Mouse (Mus musculus): ENCODE results near the gene Zfp672.
A peak's percentile ranks its signal among the peaks of the same experiment; 100 is the strongest.
"Not testable (repeated sequence)": the region's sequence is repeated elsewhere in the genome, so short reads cannot be mapped to it uniquely, and the experiment has no call there.

Gene Zfp672

DNA sequence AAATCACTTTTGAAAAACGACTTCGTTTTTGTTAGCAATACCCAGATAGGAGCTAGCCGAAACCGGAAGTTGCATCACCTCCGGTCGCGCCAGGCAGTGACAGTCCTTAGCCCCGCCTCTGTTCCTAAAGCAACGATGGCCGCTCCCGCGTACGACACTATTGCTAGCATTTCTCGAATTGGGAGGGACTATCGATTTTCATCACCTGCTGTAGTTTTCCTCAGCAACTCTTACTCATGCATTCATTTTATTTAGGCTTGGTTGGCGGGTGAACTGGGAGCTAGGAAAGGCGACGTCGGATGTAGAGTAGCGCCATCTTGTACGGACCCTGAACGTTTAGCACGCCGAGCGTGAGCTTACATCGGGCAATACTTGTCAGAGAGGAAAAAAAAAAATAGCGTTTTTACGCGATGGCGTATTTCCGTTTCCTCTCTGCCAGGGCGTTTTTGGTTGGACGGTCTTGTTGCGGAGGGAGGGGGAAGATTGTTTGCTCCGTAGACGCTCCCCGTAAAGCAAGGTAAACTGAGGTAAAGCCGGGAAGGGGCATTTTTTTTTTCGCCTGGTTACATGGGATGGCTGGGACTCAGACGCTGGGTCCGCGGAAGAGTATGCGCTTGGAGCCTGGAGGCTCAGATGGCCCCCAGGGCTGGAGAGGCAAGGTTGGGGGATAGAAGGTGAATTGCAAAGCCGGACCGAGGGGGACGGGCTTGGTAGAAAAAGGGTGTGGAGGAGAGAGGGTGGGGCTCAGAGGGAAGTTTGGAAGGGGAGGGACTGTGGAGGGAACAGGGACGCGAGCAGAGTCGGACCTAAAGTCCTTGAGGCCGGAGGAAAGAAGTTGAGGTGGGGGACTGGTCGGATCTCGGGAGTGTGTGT is at the start of gene Zfp672, which contains the start of gene Sh3bp5l:
Zfp672 (minus strand) TSS at position 64 of the 873 bp plus-strand sequence.
Sh3bp5l (plus strand) TSS at position 449 of the 873 bp plus-strand sequence.
- peak; percentile 90 for DNase-seq

DNA sequence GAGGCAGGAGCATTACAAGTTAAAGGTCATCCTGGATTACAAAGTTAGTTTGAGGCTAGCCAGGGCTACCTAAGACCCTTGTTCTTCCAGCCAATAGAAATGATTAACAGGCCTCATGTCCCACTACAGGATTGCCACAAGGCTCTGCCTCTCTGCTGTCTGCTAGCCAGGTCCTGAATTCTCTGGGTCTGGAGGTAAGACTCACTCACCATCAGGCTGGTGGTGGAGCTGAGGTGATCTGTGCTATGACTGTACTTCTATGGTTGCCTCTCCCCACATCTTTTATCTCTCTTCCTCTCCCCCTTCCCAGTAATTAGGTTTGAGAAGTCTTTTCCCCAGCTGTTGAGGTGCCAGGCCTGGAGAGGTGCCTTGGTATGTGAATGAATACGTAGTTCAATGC is 49.4 kb upstream of the Zfp672 start:
- DNase-seq = no peak

DNA sequence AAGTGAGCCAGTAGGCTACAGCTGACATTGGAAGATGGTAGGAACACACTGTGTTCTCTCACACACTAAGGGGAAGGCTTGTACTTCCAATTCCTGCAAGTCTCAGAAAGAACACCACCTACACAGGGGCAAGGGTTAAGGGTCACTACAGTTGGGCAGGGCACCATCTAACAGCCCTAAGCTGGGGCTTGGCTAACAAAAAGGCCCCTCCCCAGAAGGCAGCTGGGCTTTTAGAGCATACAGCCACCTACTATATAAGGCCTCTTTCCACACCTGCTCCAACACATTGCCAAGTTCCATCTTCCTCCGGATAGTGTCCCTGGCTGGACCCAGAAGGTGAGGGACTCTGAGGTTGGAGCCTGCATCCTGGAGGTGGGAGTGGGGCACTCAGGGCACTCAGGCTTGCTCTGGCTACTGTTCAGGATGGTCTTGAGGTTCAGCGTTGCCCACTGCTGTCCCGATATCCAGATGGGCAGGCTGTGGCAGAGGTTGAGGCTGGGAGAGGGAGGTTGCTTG is 48.7 kb upstream of the Zfp672 start, which contains the start of gene Lypd8:
Lypd8 (plus strand) TSS at position 281 of the 516 bp plus-strand sequence.
- no peak for DNase-seq

DNA sequence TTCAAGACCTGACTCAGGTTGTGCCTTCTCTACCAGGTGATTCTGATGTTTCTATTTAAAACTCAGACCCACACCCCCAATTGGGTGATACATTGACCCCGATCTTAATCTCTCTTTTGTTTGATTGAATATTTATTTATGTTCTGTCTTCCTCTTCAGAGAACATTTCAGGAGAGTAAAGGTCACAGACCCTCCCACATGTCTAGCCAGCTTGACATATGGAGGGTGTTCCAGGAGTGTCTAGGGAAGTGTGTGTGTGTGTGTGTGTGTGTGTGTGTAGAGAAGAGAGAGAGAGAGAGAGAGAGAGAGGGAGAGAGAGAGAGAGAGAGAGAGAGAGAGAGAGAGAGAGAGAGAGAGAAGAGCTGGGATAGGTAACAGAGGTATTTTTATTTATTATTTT is 47.5 kb upstream of the Zfp672 start:
- DNase-seq = no peak

DNA sequence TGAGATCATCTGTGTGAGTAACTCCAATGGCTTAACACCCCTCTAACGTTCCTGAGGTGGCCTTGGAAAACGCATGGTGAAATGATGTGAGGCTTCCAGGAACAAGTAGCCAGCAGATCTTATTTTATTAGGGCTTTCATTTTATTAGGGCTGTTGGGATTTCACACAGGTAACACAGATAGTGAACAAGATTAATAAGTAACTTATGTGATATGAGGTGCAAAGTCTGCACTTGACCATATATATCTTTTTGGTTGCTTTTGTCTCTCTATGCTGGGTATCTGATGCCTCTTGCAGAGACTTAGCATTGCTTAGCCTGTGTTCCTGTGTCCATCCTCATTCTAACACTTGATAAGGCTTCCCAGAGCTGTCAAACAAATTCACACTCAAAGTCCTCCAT is 47.1 kb upstream of the Zfp672 start:
- DNase-seq = no peak

DNA sequence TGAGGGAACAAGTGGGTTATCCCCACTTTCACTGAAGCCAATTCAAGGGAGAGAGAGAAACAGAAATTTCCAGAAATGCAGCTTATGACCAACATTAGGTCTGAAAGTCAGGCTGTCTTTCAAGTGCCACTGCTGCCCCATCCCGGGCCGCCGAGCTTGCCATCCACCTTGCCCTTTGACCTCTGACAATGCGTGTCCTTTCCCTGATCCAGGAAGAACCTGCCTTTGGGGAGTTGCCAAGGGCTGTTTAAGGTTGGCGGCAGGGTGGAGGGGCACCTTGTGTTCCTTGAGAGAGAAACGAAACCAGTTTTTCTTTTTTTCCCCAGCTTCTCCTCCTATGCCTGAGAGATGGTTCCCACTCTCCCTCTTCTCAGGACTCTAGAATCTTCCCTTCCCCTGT is 36.1 kb upstream of the Zfp672 start:
- not testable (repeated sequence) for DNase-seq

DNA sequence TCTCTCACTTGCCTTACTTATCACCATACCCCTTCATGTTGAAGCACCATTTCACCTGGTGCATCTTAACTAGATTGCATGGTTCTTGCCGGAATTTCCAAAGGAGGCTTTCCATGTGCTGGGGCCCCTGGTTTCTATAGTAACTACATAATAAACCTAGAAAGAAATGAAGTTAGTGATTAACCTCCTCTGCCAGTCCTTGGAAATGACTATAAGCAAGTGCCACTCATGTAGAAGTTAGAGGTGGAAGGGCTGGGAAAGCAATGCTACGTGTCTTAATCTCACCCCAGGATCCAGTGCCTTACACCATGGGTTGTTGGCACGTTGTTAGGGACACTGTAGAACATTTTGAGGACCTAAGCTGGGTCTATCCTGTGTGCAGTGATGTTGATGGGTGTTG is 34.3 kb upstream of the Zfp672 start:
- DNase-seq = no peak

DNA sequence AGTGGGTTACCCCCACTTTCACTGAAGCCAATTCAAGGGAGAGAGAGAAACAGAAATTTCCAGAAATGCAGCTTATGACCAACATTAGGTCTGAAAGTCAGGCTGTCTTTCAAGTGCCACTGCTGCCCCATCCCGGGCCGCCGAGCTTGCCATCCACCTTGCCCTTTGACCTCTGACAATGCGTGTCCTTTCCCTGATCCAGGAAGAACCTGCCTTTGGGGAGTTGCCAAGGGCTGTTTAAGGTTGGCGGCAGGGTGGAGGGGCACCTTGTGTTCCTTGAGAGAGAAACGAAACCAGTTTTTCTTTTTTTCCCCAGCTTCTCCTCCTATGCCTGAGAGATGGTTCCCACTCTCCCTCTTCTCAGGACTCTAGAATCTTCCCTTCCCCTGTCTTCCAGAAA is 32.4 kb upstream of the Zfp672 start:
- not testable (repeated sequence) for DNase-seq

DNA sequence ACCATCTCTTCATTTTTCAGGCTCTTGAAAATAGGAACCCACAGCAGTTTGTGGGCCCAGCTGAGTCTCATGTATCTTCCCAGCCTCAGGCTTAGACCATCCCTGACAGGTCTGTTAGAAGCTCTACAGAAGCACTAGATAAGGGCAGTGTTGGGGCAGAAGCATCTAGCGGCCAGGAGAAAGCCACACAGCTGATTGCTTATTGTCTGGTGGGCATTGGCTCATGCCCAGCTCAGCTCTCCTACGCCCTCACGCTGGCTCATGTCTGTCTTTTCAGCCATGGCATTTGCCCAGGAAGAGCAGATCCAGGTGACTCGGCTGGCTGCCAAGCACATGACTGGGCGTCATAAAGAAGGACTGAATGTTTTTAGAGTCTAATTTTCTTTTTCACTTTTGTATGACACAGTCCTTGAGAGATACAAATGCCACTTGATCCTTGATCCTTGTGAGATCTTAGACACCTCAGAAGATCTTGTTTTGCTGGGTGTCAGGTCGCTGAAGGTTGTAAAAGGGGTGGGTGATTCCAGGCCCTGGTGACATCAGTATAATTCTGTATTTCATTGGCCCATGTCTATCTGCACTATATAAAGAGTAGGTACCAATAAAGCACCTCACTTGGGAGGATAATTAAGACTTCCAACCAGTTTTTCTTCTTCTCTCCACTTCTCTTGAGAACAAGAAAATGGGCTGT is 27.9 kb upstream of the Zfp672 start:
- no peak for DNase-seq

DNA sequence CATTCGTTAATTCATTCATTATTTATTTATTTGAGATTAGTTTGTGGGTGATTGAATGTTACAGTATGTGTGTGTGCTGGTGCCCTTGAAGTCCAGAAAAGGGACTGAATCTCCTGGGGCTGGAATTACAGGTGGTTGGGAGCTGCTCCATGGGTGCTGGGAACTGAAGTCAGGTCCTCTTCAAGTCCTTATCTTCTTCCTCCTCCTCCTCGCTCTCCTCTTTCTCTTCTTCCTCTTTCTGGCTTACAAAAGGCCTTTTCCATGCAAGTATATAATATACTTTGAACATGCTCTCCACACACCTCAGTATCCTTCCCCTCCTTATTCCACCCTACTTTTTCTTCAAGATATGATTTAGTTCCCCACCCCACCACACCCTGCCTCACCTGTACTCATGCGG is 26.9 kb upstream of the Zfp672 start:
- no peak for DNase-seq

DNA sequence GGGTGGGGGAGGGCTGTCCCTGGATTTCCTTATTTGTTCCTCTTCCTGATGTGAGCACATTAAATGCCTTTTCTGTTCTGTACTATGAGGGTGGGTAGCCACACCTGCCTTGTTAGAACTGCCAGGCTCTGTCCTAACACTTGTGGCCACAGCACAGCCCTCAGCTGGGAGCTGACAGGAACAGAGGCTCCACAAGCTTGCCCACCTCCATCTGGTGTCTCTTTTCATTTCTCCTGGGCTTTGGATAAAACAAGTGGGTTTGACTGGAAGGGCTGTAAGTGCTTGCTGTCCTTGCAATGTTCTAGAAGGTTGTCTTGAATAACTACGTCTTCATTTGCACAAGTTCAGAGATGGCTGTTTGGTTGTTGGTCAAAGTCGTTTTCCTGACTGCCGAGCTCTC is 24.8 kb upstream of the Zfp672 start:
- DNase-seq = no peak

DNA sequence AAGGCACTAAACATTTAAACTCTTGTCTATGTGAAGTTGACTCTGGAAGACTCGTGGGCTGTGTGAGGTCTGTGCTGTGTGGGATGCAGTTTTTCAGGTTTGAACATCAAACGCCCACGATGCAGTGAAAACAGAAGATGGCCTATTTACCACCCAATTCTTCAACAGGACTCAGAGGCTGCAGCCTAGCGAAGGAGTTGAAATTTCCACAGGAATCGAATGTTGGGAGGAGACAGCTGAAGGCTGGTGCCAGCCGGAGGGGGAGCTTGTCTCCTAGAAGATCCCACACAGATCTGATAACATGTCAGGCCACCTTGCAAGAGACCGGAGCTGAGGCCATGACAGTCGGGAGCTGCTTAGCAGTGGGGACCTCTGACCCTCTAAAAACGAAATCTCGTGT is 24.3 kb upstream of the Zfp672 start:
- no peak for DNase-seq

DNA sequence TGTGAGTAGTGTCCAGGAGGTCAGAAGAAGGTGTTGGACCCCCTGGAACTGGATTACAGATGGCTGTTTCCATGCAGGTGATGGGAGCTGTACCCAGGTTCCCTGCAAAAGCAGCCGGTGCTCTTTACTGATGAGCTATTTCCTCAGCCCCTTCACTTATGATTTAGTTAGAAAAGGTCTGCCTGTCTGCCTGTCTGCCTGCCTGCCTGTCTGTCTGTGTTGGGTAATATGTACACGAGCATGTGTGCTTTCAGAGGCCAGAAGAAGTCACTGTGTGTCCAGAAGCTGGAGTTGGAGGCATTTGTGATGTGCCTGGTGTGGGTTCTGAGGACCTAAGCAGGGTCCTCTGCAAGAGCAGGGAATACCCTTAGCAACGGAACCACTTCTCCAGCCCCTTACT is 23.6 kb upstream of the Zfp672 start:
- no peak for DNase-seq

DNA sequence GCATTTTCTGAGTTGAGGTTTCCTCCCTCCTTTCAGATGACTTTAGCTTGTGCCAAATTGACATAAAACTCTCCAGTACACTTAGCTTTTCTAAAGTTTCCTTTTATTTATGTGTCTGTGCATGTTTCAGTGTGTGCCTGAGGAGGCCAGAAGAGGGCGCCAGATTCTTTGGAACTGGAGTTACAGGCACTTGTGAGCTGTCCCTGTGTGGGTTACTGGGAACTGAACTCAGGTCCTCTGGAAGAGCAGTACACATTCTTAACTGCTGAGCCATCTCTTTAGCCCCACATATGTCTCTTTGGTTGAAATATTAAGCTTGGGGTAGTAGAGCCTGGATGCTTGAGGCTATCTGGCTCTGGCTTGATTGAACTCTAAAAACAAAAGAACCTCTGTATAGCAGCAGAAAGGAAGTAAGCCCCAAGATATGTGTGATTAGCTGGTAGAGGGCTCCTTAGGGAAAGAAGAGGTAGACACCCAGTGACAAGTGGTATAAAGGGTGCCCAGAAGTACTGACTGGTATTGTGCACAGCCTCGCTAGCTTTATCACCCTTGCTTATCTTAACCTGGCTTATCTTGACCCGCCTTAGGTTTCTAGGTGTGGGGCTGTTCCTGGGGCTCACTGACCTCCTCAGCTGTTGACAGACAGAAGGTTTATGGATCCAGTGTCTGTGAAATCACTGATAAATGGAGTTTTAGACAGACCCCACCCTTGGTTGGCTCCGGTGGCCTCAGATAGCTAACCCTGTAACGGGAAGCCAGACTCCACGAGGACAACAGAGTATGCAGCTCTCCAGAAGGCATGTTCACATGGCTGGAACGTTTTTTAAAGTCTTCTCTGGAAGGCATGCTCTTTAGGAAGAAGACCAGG is 22.8 kb upstream of the Zfp672 start:
- DNase-seq = peak; percentile 9

DNA sequence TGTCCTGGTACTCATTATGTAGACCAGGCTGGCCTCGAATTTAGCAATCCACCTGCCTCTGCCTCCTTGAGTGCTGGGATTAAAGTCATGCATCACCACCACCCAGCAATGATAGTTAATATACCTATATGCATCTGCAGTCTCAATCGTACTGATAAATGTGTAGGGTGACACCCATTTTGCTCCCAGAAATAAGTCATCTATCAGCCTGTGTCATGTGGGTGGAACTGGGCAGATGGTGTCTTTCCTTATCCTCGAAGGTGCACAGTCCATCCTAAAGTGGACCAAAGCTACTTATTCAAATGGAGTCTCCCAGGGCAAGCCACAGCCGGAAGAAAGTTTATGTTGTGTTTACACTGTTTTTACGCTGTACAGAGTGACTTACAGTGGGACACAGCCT is 21.0 kb upstream of the Zfp672 start:
- no peak for DNase-seq

DNA sequence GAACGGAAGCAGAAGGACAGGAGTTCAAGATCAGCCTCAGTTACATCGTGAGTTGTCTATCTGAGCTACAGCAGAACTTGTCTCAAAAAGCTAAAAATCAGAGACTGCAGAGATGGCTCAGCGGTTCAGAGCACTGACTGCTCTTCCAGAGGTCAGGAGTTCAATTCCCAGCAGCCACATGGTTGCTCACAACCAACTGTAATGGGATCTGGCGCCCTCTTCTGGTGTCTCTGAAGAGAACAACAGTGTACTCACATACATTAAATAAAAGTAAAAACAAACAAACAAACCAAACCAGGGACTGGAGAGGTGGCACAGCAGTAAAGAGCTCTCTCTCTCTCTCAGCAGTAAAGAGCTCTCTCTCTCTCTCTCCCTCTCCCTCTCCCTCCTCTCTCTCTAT is 20.5 kb upstream of the Zfp672 start:
- peak; percentile 17 for DNase-seq

DNA sequence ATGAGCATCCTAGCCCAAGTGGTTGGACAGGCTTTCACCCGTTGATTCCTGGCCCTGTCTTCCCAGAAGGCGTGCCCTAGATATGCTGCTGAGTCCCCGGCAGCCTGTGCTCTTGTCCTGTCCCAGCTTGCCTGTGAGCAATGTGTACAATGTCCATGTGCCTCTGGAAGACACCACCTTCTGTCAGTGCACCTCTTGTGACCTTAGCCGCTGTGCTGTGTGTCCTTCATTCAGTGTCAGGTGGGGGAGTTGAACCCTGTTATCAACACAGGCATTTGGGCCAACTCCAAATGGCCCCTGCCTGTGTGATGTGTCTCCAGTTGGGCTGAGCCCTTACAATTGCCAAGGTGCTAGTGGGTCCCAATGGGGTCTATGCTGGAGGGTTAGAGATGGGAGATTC is 16.6 kb upstream of the Zfp672 start:
- DNase-seq = no peak

DNA sequence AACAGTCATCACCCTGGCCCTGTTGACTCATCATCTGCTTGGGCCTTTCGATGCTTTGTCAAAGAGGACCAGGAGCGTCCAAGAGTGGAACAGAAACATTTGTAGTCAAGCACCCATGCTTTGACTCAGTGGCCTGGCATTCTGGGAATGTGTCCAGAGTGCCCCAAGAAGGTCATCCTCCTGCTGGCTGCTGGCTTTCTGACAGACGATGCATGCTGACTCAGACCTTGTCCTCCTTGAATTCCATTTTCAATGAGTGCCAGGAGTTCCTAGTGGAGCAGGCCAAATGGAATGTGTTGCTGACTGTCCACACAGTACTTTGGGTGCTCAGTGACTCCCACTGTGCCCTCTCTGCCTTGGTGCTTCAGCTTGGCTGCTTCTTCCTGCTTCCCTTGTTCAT is 4.6 kb upstream of the Zfp672 start:
- DNase-seq = no peak

DNA sequence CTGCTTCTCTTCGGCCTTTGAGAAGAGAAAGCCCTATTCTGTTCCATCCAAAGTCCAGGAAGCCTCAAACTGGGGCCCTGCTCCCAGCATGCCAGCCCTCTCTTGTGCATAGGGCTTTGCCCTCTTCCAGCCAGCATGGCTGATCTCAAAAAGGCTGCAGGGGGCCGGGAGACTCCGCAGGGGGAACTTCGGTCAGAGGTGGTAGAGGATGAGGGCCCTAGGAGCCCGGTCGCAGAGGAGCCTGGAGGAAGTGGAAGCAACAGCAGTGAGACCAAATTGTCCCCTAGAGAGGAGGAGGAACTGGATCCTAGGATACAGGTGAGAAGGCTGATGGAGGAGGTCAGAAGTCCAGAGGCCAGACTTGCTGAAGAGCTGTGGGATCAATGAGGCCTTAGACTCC is 1.4 kb upstream of the Zfp672 start:
- DNase-seq = peak; percentile 19

DNA sequence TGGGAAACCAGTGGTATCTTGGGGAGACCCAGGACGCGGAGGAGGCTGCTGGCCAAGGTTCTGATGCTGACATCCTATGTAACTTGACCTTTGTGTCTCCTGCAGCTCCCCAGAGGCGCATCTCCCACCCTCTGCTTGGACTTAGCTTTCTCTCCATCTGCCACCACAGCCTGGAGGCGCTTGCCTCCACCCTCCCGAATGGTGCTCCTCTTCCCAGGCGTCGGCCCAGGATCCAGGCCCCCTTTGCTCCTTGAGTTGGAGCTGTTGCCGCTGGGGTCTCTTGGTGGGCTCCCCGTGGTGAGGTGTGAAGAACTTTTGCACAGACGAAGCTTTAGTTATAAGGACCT is 983 bp upstream of the Zfp672 start:
- no peak for DNase-seq

DNA sequence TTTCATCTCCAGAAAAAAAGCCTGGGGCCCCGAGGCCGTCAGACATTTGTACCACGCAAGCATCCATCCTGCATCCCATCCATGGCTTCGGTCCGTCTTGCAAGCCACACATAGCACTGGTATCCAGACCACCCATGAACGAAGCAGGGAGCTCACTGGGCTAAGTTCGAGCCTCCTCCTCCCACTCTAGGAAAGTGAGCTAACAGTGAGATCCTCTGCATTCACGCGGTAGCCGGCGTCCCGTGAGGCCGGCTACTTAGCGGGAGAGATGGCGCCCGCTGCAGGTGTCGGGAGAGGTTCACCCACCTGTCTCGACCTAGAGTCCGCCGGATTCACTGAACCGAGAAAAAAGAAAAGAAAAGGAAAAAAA is 248 bp downstream of the Zfp672 start:
- DNase-seq = no peak

DNA sequence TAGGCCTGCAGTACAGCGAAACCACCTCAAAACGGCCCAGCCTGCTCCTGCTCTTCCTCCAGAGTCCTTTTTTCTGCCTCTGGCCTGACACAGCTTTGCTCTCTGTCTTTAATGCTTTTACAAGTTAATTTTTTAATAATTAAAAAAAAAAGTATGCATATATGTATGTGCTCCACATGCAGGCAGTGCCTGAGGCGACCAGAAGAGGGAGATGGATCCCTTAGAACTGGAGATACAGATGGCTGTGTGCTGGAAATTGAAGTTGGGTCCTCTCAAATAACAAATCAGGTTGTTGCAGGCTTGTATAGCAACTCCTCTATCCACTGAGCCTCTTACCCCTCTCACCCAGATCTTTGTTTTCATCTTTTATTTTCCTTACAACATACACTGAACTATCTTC is 3.4 kb downstream of the Zfp672 start:
- no peak for DNase-seq

DNA sequence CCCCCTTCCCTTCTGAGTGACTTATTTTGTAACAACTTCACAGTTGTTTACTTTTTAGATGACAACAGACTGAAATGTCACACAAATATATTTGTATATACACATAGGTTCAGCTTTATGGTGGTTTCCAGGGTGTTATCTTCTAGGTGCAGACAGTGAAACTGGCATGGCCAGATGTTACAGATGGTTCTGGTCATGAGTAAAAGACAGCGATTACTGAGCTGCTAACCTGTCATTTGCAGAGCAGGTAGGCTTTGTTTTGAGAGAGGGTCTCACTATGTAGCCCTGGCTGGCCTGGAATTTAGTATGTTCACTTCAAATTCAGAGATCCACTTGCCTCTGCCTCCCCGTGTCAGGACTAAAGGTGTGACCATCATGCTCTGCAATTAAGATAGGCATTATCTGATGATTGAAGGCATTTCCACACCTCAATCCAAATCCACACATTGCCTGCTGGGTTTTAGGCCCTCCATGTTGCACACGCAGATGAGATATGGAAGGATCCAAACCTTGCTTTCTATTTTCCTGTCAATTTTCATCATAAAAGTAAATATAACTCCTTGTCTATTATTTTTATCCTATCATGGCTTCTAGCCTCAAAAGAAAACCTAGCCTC is 5.4 kb downstream of the Zfp672 start:
- DNase-seq = no peak
